ENCODE assay signal across 25 mouse cellular contexts in genomic region chr7:39732790-39733189, GRCm38 (mm10).
"Had no signal": no experiment of that assay in that cellular context is flagged by ENCODE, and none has a peak within 500 bp of the region (broad histone marks: within the 10 kb centered on the region; RNA-seq: fewer than 3 reads in every experiment).

No protein-coding gene starts in this region.

- H3K36me3 ChIP-seq: embryonic facial prominence, embryonic 10.5 days; embryonic facial prominence, embryonic 12.5 days; embryonic facial prominence, embryonic 13.5 days; embryonic facial prominence, embryonic 15.5 days; forebrain, embryonic 10.5 days; forebrain, embryonic 12.5 days; forebrain, embryonic 15.5 days had no signal

- H3K9me3 ChIP-seq: embryonic facial prominence, embryonic 10.5 days; embryonic facial prominence, embryonic 12.5 days; embryonic facial prominence, embryonic 13.5 days; embryonic facial prominence, embryonic 15.5 days; forebrain, embryonic 10.5 days; forebrain, embryonic 12.5 days; forebrain, embryonic 13.5 days; forebrain, embryonic 15.5 days had no signal

- H3K27me3 ChIP-seq: embryonic facial prominence, embryonic 12.5 days; embryonic facial prominence, embryonic 13.5 days; embryonic facial prominence, embryonic 15.5 days; forebrain, embryonic 15.5 days had no signal

- H3K27ac ChIP-seq: embryonic facial prominence, embryonic 10.5 days; embryonic facial prominence, embryonic 12.5 days; embryonic facial prominence, embryonic 13.5 days; embryonic facial prominence, embryonic 15.5 days; forebrain, embryonic 10.5 days; forebrain, embryonic 12.5 days; forebrain, embryonic 13.5 days; forebrain, embryonic 15.5 days; gastrocnemius, adult 2 months; heart, adult 2 months had no signal

- H3K4me2 ChIP-seq: embryonic facial prominence, embryonic 12.5 days; embryonic facial prominence, embryonic 13.5 days; embryonic facial prominence, embryonic 15.5 days; forebrain, embryonic 12.5 days; forebrain, embryonic 13.5 days; forebrain, embryonic 15.5 days had no signal

- H3K4me3 ChIP-seq: embryonic facial prominence, embryonic 10.5 days; embryonic facial prominence, embryonic 12.5 days; embryonic facial prominence, embryonic 13.5 days; embryonic facial prominence, embryonic 15.5 days; erythroblast, embryonic 14.5 days; forebrain, embryonic 10.5 days; forebrain, embryonic 12.5 days; forebrain, embryonic 13.5 days; forebrain, embryonic 15.5 days; gastrocnemius, adult 2 months; heart, adult 2 months had no signal

- H3K9ac ChIP-seq: embryonic facial prominence, embryonic 12.5 days; embryonic facial prominence, embryonic 13.5 days; embryonic facial prominence, embryonic 15.5 days; forebrain, embryonic 12.5 days; forebrain, embryonic 13.5 days; forebrain, embryonic 15.5 days; forebrain, postnatal 0 days had no signal

- H3K4me1 ChIP-seq: embryonic facial prominence, embryonic 12.5 days; embryonic facial prominence, embryonic 13.5 days; embryonic facial prominence, embryonic 15.5 days had no signal

- DNase-seq: cerebellum, adult 9-10 months; cerebellum, adult 9-11 months; cerebellum, postnatal 10 days; cerebellum, postnatal 14 days; cerebellum, postnatal 25 days; cerebellum, postnatal 36 days; embryo, embryonic 11 days; forebrain, postnatal 0 days; gastrocnemius, adult 2 months; gastrocnemius, postnatal 10 days; gastrocnemius, postnatal 14 days; gastrocnemius, postnatal 25 days; gastrocnemius, postnatal 36 days; heart, adult 11 months; heart, adult 18-20 months; heart, adult 2 months had no signal
